Mouse (Mus musculus) kidney, postnatal 4 days (tissue): Measurements from ENCODE around the gene Olfr679.
"Not testable (repeated sequence)": the region's sequence is repeated elsewhere in the genome, so short reads cannot be mapped to it uniquely, and the experiment has no call there.

Experiments
- DNase-seq, 2 experiments: peaks; one replicate each; pipeline ENCODE4 v3.0.0; 2021; ENCODE audit warnings: mixed read lengths in 2 of 2

Gene Olfr679

GRCm38 (mm10) chr7:105080905-105081304 is at the start of gene Olfr679:
Olfr679 (plus strand) TSS chr7:105081205.
- DNase-seq = no peak

- DNase-seq = no peak
These were observed 48.6 kb upstream of the Olfr679 start, which contains the start of gene Olfr676 for GRCm38 (mm10) chr7:105032398-105032797. Olfr676 (plus strand) TSS chr7:105032698.

- not testable (repeated sequence) for DNase-seq
These were observed 47.2 kb upstream of the Olfr679 start for GRCm38 (mm10) chr7:105033836-105034235.

GRCm38 (mm10) chr7:105058951-105059350 is 22.1 kb upstream of the Olfr679 start:
- no peak for DNase-seq

DNA sequence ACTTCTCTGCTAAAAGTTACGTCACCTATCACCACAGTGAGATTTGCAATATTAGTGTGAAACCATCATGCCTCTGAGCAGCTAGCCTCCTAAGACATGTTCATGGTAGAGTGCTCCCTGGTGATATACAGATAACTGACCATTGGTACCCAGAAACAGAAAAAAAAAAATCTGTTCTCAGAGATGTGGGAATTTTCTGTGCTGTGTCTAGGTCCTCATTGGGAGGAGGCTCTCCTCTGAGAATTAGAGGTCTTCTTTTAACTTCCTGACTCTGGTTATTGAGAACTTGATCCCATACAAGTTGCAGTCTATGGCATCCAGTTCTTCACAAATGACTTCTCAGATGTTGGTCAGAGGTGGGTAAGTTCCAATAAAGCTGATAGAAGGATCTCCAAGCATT is 16.8 kb upstream of the Olfr679 start, which contains the start of gene Olfr678:
TSS of gene Olfr678 (plus strand) at position 301 of the 400 bp plus-strand sequence.
- DNase-seq = no peak

DNA sequence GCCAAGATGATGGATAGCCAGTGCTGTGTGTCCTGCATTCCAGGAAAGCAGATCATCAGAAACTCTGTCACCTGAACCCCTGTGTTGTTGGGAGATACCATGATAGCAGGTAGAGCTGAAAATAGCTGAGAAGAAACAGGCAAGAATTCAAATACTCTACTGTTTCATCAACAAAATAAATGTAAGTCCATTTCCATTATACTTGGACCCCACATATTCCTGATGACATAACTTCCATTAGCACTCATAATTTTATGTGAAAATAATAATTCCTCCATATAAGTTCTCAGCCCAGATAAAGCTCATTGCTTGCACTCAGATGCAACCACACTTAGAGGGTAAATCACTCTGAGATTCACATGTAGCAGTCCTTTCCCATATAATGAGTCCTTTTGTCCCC is 11.7 kb downstream of the Olfr679 start, which contains the start of gene Olfr680-ps1:
TSS of gene Olfr680-ps1 (minus strand) at position 101 of the 400 bp plus-strand sequence.
- DNase-seq = not testable (repeated sequence)

DNA sequence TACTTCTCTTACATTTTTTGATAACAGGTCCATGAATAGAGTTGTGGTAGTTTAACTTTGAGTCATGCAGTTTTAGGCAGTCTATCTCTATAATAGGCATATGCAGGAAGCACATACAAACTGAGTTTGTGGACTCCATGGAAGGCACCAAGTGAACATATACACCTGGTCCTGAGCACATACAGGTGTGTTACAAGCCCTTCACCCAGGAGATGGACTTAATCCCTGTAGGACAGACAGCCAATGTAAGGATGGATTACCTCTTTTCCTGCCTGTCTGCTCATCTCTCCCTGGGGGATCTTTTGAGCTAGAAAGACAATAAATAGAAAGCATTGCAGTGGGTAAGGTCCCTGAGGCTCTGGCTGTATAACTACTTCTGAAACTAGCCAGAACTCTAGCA is 35.5 kb downstream of the Olfr679 start, which contains the start of gene Olfr681:
TSS of gene Olfr681 (plus strand) at position 301 of the 400 bp plus-strand sequence.
- no peak for DNase-seq
